Mouse (Mus musculus) left cerebral cortex, postnatal 36 days (tissue): ENCODE results near the gene Trim3. TPM values are rescaled to one million over a fixed set of nuclear protein-coding genes. Genes with fewer than 3 reads are reported as not detected.
A peak's percentile ranks its signal among the peaks of the same experiment; 100 is the strongest.

Experiments
- DNase-seq, 2 experiments: peaks; one replicate each; pipeline ENCODE4 v3.0.0; 2021 to 2022; ENCODE audit warnings: low spot score in 2 of 2, mixed read lengths in 1 of 2
- intact Hi-C: fragments of 180-260 bp; cut with DNase I; formaldehyde crosslinking; loops from one replicate; pipeline ENCODE4 v1.15.1; 2025
- total RNA-seq, 2 experiments: library from RNA; stranded (reverse); gene quantifications; 2 replicates each; pipeline ENCODE4 v1.2.3; 2021

The Trim3 gene
- total RNA-seq, 2 experiments from 2014 or later, result 145 to 165 TPM

GRCm38 (mm10) chr7:105568583-105568982 lies 64.8 kb downstream of the Trim3 start:
- peak; percentile 80 to 81 for DNase-seq
- intact Hi-C loops, result loop anchor here (2.0 kb wide), 1 partner anchor 64 kb away; the partner anchor contains the start of gene Trim3

GRCm38 (mm10) chr7:105565071-105565836 lies 68.1 kb downstream of the Trim3 start:
- peak in 1 of 2 experiments; percentile 47 for DNase-seq
- intact Hi-C loops, result no loop called here

- DNase-seq, result no peak
- intact Hi-C loops, result no loop called here
These were observed 70.0 kb downstream of the Trim3 start for GRCm38 (mm10) chr7:105563367-105563766.

- no peak for DNase-seq
- intact Hi-C loops, result no loop called here
These were observed 71.1 kb downstream of the Trim3 start for GRCm38 (mm10) chr7:105562317-105562716.

- peak; percentile 77 to 81 for DNase-seq
- intact Hi-C loops, result loop anchor here (5.0 kb wide), 2 partner anchors 78 to 183 kb away; partner anchors contain the start of gene Taf10
These were observed 74.4 kb downstream of the Trim3 start for GRCm38 (mm10) chr7:105559016-105559415.

GRCm38 (mm10) chr7:105557671-105558070 lies 75.7 kb downstream of the Trim3 start:
- no peak for DNase-seq
- intact Hi-C loops, result loop anchor here (5.0 kb wide), 2 partner anchors 80 to 185 kb away; partner anchors contain the start of gene Taf10

- intact Hi-C loops, result loop anchor here (5.0 kb wide), 2 partner anchors 81 to 186 kb away; partner anchors contain the start of gene Taf10
- DNase-seq, result no peak
These were observed 77.0 kb downstream of the Trim3 start for GRCm38 (mm10) chr7:105556406-105556805.

GRCm38 (mm10) chr7:105555571-105555970 lies 77.8 kb downstream of the Trim3 start:
- DNase-seq, result no peak
- intact Hi-C loops, result loop anchor here (2.0 to 5.0 kb wide), 3 partner anchors 25 to 187 kb away; partner anchors contain the start of genes Apbb1 and Taf10

Other genes starting within 250 kb of the Trim3 start
- gene Fam160a2, start 233.5 kb downstream of the Trim3 start, total RNA-seq, result 10 to 100 TPM; 77.0 to 83.9 TPM
- gene Cnga4, start 229.0 kb downstream of the Trim3 start, total RNA-seq, result 1 to 10 TPM; 1.0 to 1.3 TPM
- gene Cckbr, start 207.8 kb downstream of the Trim3 start, total RNA-seq, result 10 to 100 TPM; 63.2 to 64.3 TPM
- 10 to 100 TPM; 17.6 to 21.0 TPM for gene Cavin3, start 151.3 kb downstream of the Trim3 start, total RNA-seq
- gene Smpd1, start 79.2 kb downstream of the Trim3 start, total RNA-seq, result 100 to 1,000 TPM in 1 of 2 experiments, 10 to 100 TPM in 1; 97.4 to 114 TPM
- 100 to 1,000 TPM; 437 to 517 TPM for gene Apbb1, start 51.9 kb downstream of the Trim3 start, total RNA-seq
- under 1 TPM; 0.42 to 0.79 TPM for gene Hpx, start 33.4 kb downstream of the Trim3 start, total RNA-seq
- 10 to 100 TPM; 70.9 to 75.7 TPM for gene Timm10b, start 6.5 kb upstream of the Trim3 start, total RNA-seq
- gene Arfip2, start 6.8 kb upstream of the Trim3 start, total RNA-seq, result 100 to 1,000 TPM in 1 of 2 experiments, 10 to 100 TPM in 1; 96.6 to 106 TPM
- 10 to 100 TPM in 1 of 2 experiments, 1 to 10 TPM in 1; 9.4 to 16.3 TPM for gene Gm45799, start 7.0 kb upstream of the Trim3 start, total RNA-seq
- gene Dnhd1, start 17.3 kb upstream of the Trim3 start, total RNA-seq, result 1 to 10 TPM; 3.4 to 9.5 TPM
- gene Ilk, start 103.0 kb upstream of the Trim3 start, total RNA-seq, result 10 to 100 TPM; 78.8 to 81.7 TPM
- 10 to 100 TPM; 13.0 to 14.0 TPM for gene Rrp8, start 103.8 kb upstream of the Trim3 start, total RNA-seq
- gene Taf10, start 110.8 kb upstream of the Trim3 start, total RNA-seq, result 100 to 1,000 TPM; 112 to 127 TPM
- gene Tpp1, start 118.7 kb upstream of the Trim3 start, total RNA-seq, result 10 to 100 TPM; 59.6 to 73.9 TPM
- gene Dchs1, start 154.1 kb upstream of the Trim3 start, total RNA-seq, result 10 to 100 TPM in 1 of 2 experiments, 1 to 10 TPM in 1; 8.6 to 11.5 TPM
- gene Mrpl17, start 177.5 kb upstream of the Trim3 start, total RNA-seq, result 100 to 1,000 TPM in 1 of 2 experiments, 10 to 100 TPM in 1; 90.1 to 114 TPM